Mouse (Mus musculus): ENCODE measurements around the gene Diaph2. TPM values are rescaled to one million over a fixed set of nuclear protein-coding genes. Genes with fewer than 3 reads are reported as not detected.
"Not testable (repeated sequence)": the region's sequence is repeated elsewhere in the genome, so short reads cannot be mapped to it uniquely, and the experiment has no call there.

Gene Diaph2
- polyA plus RNA-seq, 1 experiment from 2014 or later, result 4.6 TPM

DNA sequence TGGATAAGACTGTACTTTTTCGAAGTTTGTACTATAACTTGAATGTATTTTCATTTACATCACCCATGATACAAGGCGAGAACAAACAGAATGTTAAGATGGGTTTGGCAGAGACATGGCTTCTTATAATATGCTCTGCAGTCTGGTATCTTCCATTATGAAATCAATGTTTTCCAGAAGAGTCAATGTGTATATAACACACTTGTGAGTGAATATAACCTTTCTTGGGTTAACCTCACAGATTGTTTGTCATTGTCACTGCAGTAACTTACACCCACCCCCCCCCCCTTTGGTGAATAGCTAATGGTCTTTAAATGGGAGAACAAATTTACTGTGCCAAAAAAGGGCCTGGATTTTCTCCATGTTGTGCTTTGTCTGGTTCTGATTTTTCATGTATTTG lies 13.1 kb downstream of the Diaph2 start:
- 85% methylated on average over 2 of the region's 2 CpGs for WGBS
- Histone ChIP-seq H3K9ac (no peak overlapping the region), H3K27ac (no peak overlapping the region), H3K36me3 (no peaks in the 10 kb centered on the region), H3K4me1 (no peaks in the 10 kb centered on the region), H3K4me2 (replicated peaks) (no peak overlapping the region), H3K27me3 (no peaks in the 10 kb centered on the region), H3K4me3 (no peak overlapping the region), H3K9me3 (no peaks in the 10 kb centered on the region)
- ATAC-seq (ENCODE audit: low FRiP score, low read depth), result no peak

DNA sequence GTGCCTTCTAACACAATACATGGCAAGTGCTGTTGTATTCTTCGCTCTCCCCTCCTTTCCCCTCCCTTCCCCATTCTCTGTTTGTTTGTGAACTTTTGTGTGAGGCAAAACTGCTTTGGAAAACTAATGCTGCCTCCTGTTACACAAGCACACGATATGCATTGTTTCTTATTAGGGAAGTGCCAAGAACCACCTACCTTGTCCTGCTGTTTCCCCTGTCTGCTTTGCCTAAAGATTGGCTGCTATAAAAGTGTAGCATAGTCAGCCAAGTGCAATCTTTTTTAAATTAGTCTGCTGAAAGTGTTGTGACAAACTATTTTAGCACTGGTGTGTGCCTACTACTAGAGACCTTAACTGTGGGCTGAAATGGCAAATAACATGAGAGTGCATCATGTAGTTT lies 15.8 kb downstream of the Diaph2 start:
- H3K4me3 ChIP-seq, result no peak overlapping the region
- no peaks in the 10 kb centered on the region for H3K27me3 ChIP-seq
- no peak overlapping the region for H3K9ac ChIP-seq
- no peak for ATAC-seq (ENCODE audit: low FRiP score, low read depth)
- H3K4me2 ChIP-seq (replicated peaks), result no peak overlapping the region
- WGBS, result 73% methylated on average over 2 of the region's 2 CpGs
- H3K4me1 ChIP-seq, result no peaks in the 10 kb centered on the region
- no peak overlapping the region for H3K27ac ChIP-seq
- H3K9me3 ChIP-seq, result no peaks in the 10 kb centered on the region
- no peaks in the 10 kb centered on the region for H3K36me3 ChIP-seq

DNA sequence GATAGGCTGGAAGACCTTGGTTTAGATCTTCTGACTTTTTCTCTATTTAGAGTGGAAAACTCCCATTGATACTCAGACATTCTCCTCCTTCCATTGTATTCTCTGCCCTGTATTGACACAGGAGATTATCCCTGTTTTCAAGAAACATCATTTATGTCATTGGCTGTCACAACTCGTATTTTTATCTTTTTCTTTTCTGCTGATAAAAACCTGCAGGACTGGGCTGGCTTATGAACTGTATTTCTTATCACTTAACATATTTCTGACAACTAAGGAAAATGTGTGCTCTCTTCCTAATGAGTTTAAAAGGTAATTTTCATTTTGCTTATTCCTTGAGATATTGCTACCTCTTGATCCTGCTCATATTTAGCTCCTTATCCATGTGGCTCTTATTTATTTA lies 17.3 kb downstream of the Diaph2 start:
- H3K27me3 ChIP-seq, result no peaks in the 10 kb centered on the region
- H3K27ac ChIP-seq, result no peak overlapping the region
- H3K9ac ChIP-seq, result no peak overlapping the region
- no peaks in the 10 kb centered on the region for H3K4me1 ChIP-seq
- ATAC-seq (ENCODE audit: low FRiP score, low read depth), result no peak
- H3K4me2 ChIP-seq (replicated peaks), result no peak overlapping the region
- WGBS, result 58% methylated on average over 1 of the region's 1 CpGs
- no peaks in the 10 kb centered on the region for H3K36me3 ChIP-seq
- H3K4me3 ChIP-seq, result no peak overlapping the region
- no peaks in the 10 kb centered on the region for H3K9me3 ChIP-seq

DNA sequence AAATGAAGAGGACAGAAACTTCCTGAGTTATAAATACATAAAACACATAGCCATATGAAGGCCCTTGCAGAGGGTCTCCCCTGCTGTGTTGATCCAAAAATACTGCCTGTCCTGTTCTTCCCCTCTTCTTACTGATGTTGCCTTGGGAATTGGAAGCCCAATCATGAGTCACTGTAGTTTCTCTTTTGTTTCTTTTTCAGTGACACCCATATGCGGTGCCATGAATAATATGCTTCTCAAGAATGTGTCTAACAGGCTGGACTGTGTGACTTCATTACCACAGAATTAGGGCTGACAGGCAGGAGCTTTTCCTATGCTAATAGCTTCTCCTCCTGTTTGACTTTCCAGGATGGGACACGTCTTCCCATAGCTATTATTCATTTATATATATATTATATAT lies 21.1 kb downstream of the Diaph2 start:
- Histone ChIP-seq H3K9me3 (no peaks in the 10 kb centered on the region), H3K9ac (no peak overlapping the region), H3K4me3 (no peak overlapping the region), H3K27me3 (no peaks in the 10 kb centered on the region), H3K4me1 (no peaks in the 10 kb centered on the region), H3K4me2 (replicated peaks) (no peak overlapping the region), H3K27ac (no peak overlapping the region), H3K36me3 (no peaks in the 10 kb centered on the region)
- WGBS, result 70% methylated on average over 2 of the region's 2 CpGs
- ATAC-seq (ENCODE audit: low FRiP score, low read depth), result no peak

DNA sequence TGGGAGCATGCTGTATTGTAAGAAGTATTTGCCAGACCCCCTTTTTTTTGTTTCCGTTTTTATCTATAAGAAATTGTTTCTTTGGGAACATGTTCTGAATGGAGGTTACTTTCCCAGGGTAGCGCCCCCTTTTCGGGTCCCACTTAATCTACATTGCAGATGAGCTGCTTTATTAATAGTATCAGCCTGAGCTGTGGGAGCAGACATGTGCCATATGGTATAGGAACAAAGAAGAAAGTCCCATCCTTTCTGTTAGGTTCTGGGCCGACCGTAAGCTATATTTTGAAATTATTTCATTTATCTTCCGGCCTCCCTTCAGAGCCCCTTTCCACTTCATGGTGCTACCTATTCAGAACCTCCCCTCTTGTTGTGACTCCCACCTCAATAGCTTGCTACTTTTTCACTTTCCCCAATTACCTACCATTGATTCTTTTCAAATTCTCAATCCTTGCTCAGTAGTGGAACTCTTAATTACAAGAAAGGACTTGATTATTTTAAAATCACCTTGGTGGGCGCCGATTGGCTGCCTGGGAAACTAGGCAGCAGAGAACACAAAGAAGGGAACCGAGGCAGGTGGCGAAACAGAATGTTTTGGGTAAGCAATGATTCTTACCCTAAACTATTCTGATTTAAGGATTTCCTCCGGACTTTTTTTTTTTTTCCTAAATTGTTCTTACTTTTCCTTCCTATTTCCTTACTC lies 24.2 kb downstream of the Diaph2 start:
- H3K27ac ChIP-seq, result no peak overlapping the region
- no peaks in the 10 kb centered on the region for H3K4me1 ChIP-seq
- H3K36me3 ChIP-seq, result no peaks in the 10 kb centered on the region
- 85% methylated on average over 11 of the region's 11 CpGs for WGBS
- H3K27me3 ChIP-seq, result no peaks in the 10 kb centered on the region
- no peak overlapping the region for H3K9ac ChIP-seq
- H3K9me3 ChIP-seq, result no peaks in the 10 kb centered on the region
- no peak overlapping the region for H3K4me3 ChIP-seq
- ATAC-seq (ENCODE audit: low FRiP score, low read depth), result no peak
- H3K4me2 ChIP-seq (replicated peaks), result no peak overlapping the region

- 34% methylated on average over 3 of the region's 3 CpGs for WGBS
- ATAC-seq (ENCODE audit: low FRiP score, low read depth), result no peak
- H3K27me3 ChIP-seq, result no peaks in the 10 kb centered on the region
- H3K9me3 ChIP-seq, result no peaks in the 10 kb centered on the region
- no peaks in the 10 kb centered on the region for H3K4me1 ChIP-seq
- H3K4me3 ChIP-seq, result no peak overlapping the region
- H3K4me2 ChIP-seq (replicated peaks), result no peak overlapping the region
- H3K27ac ChIP-seq, result no peak overlapping the region
- no peaks in the 10 kb centered on the region for H3K36me3 ChIP-seq
- H3K9ac ChIP-seq, result no peak overlapping the region
Observed at GRCm38 (mm10) chrX:129774478-129774877, 24.9 kb downstream of the Diaph2 start.

DNA sequence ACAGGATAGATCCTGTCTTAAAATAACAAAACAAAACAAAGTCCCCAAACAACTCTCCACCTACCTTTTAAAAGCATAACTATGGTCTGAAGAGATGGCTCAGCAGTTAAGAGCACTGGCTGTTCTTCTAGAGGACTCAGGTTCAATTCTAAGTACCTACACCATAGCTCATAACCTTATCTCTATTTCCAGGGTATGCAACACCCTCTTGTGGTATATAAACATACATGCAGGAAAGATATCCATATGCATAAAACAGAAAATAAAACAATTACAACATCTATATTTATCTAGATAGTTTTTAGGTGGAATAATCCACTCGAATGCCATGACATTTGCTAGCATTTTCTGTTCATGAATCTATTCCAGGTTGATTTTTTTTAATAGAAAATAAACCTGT lies 27.2 kb downstream of the Diaph2 start:
- ATAC-seq (ENCODE audit: low FRiP score, low read depth), result no peak
- Histone ChIP-seq H3K27me3 (no peaks in the 10 kb centered on the region), H3K4me2 (replicated peaks) (no peak overlapping the region), H3K4me3 (no peak overlapping the region), H3K4me1 (no peaks in the 10 kb centered on the region), H3K36me3 (no peaks in the 10 kb centered on the region), H3K9me3 (no peaks in the 10 kb centered on the region), H3K27ac (no peak overlapping the region), H3K9ac (no peak overlapping the region)
- WGBS, result 74% methylated on average over 1 of the region's 1 CpGs

- no peak overlapping the region for H3K4me2 ChIP-seq (replicated peaks)
- no peak overlapping the region for H3K9ac ChIP-seq
- H3K9me3 ChIP-seq, result no peaks in the 10 kb centered on the region
- no peaks in the 10 kb centered on the region for H3K27me3 ChIP-seq
- 90% methylated on average over 4 of the region's 4 CpGs for WGBS
- ATAC-seq (ENCODE audit: low FRiP score, low read depth), result no peak
- no peaks in the 10 kb centered on the region for H3K4me1 ChIP-seq
- H3K36me3 ChIP-seq, result no peaks in the 10 kb centered on the region
- no peak overlapping the region for H3K4me3 ChIP-seq
- no peak overlapping the region for H3K27ac ChIP-seq
Observed at GRCm38 (mm10) chrX:129777404-129777962, 27.9 kb downstream of the Diaph2 start.

DNA sequence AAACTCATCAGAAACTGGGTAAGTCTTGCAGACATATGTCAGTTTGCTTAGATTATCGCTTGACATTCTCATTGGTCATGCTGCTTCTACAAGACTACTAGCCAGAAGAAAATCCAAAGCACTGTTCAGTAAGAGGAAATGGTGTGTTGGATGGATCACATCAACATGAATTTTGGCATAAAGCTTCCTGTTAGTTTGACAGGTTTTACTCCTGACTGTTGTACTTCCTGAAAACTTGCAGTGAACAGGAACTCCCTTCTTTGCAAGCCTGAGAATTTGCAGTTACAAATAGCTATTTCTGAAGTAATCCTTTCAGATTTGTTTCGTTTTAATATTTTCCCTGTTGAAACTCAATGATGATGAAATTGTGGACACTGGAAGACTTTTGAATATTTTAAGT lies 32.3 kb downstream of the Diaph2 start:
- H3K4me1 ChIP-seq, result no peaks in the 10 kb centered on the region
- H3K36me3 ChIP-seq, result no peaks in the 10 kb centered on the region
- H3K9me3 ChIP-seq, result no peaks in the 10 kb centered on the region
- no peaks in the 10 kb centered on the region for H3K27me3 ChIP-seq
- ATAC-seq (ENCODE audit: low FRiP score, low read depth), result no peak
- H3K4me2 ChIP-seq (replicated peaks), result no peak overlapping the region
- H3K4me3 ChIP-seq, result no peak overlapping the region
- 82% methylated on average over 2 of the region's 2 CpGs for WGBS
- H3K9ac ChIP-seq, result no peak overlapping the region
- no peak overlapping the region for H3K27ac ChIP-seq

GRCm38 (mm10) chrX:129784062-129784461 lies 34.5 kb downstream of the Diaph2 start:
- ATAC-seq (ENCODE audit: low FRiP score, low read depth), result no peak
- WGBS, result 76% methylated on average over 5 of the region's 5 CpGs
- no peaks in the 10 kb centered on the region for H3K27me3 ChIP-seq
- no peak overlapping the region for H3K9ac ChIP-seq
- H3K4me3 ChIP-seq, result no peak overlapping the region
- no peak overlapping the region for H3K4me2 ChIP-seq (replicated peaks)
- H3K36me3 ChIP-seq, result no peaks in the 10 kb centered on the region
- H3K4me1 ChIP-seq, result no peaks in the 10 kb centered on the region
- no peak overlapping the region for H3K27ac ChIP-seq
- no peaks in the 10 kb centered on the region for H3K9me3 ChIP-seq

DNA sequence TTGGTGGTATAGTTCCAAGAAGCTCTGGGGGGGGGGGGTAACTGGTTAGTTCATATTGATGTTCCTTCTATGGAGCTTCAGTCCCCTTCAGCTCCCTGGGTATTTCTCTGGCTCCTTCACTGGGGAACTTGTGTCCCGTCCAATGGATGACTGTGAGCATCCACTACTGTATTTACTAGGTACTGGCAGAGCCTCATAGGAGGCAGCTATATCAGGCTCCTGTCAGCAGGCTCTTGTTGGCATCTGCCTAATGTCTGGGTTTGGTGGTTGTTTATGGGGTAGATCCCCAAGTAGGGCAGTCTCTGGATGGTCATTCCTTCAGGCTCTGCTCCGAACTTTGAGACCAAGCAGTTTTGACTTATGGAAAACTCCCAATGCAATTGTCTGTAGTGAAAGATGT lies 50.4 kb downstream of the Diaph2 start:
- not testable (repeated sequence) for H3K36me3 ChIP-seq; ATAC-seq (ENCODE audit: low FRiP score, low read depth); H3K9ac ChIP-seq; H3K4me3 ChIP-seq; H3K27me3 ChIP-seq; H3K9me3 ChIP-seq; H3K4me2 ChIP-seq (replicated peaks); H3K4me1 ChIP-seq; H3K27ac ChIP-seq
- WGBS, result 98% methylated on average over 2 of the region's 2 CpGs

- Histone ChIP-seq H3K9me3 (no peaks in the 10 kb centered on the region), H3K4me1 (no peaks in the 10 kb centered on the region), H3K4me2 (replicated peaks) (no peak overlapping the region), H3K36me3 (no peaks in the 10 kb centered on the region), H3K27me3 (no peaks in the 10 kb centered on the region), H3K4me3 (no peak overlapping the region), H3K9ac (no peak overlapping the region), H3K27ac (no peak overlapping the region)
- ATAC-seq (ENCODE audit: low FRiP score, low read depth), result no peak
- 58% methylated on average over 2 of the region's 2 CpGs for WGBS
Observed at GRCm38 (mm10) chrX:129831903-129832302, 82.4 kb downstream of the Diaph2 start.

DNA sequence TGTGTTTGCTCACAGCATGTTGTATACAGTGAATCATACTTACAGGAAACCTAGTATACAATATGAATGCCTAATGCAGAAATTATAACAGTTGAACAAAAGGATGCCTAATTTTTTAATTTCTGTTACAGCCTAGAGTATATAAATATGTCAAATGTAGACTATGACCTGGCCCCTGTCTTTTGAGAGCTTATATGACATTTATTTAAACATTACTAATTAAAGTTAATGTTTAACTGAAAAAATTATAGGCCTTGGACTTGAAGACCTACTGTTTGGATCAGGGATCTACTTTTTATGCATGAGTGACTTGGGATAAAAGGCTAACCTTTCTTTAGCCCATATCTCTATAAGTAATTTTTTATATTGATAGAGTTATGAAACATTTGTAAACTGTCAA lies 84.3 kb downstream of the Diaph2 start:
- Histone ChIP-seq H3K4me2 (replicated peaks) (no peak overlapping the region), H3K9ac (no peak overlapping the region), H3K36me3 (no peaks in the 10 kb centered on the region), H3K4me3 (no peak overlapping the region), H3K9me3 (no peaks in the 10 kb centered on the region), H3K27ac (no peak overlapping the region), H3K27me3 (no peaks in the 10 kb centered on the region), H3K4me1 (no peaks in the 10 kb centered on the region)
- no peak for ATAC-seq (ENCODE audit: low FRiP score, low read depth)

Measured in limb, embryonic 13.5 days (tissue).